Mouse (Mus musculus): ENCODE results near the gene Utp6. TPM values are rescaled to one million over a fixed set of nuclear protein-coding genes. Genes with fewer than 3 reads are reported as not detected.

Gene Utp6
- polyA plus RNA-seq, 1 experiment from 2014 or later, result 50.3 TPM

- Histone ChIP-seq H3K36me3 (peaks cover 93% of the 10 kb centered on the region), H3K9me3 (replicated peaks) (no peaks in the 10 kb centered on the region), H3K27ac (no peak overlapping the region), H3K4me1 (no peaks in the 10 kb centered on the region), H3K27me3 (no peaks in the 10 kb centered on the region), H3K4me2 (no peak overlapping the region), H3K4me3 (replicated peaks) (no peak overlapping the region), H3K9ac (no peak overlapping the region)
- no peak for ATAC-seq (replicated peaks; ENCODE audit: low FRiP score)
- WGBS, result 95% methylated on average over 3 of the region's 3 CpGs
Observed at GRCm38 (mm10) chr11:79947265-79947664, 14.9 kb downstream of the Utp6 start.

- Histone ChIP-seq H3K4me3 (replicated peaks) (no peak overlapping the region), H3K27me3 (no peaks in the 10 kb centered on the region), H3K9ac (no peak overlapping the region), H3K4me2 (no peak overlapping the region), H3K36me3 (peaks cover 95% of the 10 kb centered on the region), H3K9me3 (replicated peaks) (no peaks in the 10 kb centered on the region), H3K27ac (no peak overlapping the region), H3K4me1 (no peaks in the 10 kb centered on the region)
- 84% methylated on average over 7 of the region's 7 CpGs for WGBS
- ATAC-seq (replicated peaks; ENCODE audit: low FRiP score), result no peak
Observed at GRCm38 (mm10) chr11:79943601-79944000, 18.6 kb downstream of the Utp6 start.

- no peak for ATAC-seq (replicated peaks; ENCODE audit: low FRiP score)
- H3K9me3 ChIP-seq (replicated peaks), result no peaks in the 10 kb centered on the region
- 95% methylated on average over 8 of the region's 8 CpGs for WGBS
- H3K27me3 ChIP-seq, result no peaks in the 10 kb centered on the region
- H3K36me3 ChIP-seq, result peaks cover 94% of the 10 kb centered on the region
- no peak overlapping the region for H3K4me3 ChIP-seq (replicated peaks)
- no peak overlapping the region for H3K9ac ChIP-seq
- H3K27ac ChIP-seq, result no peak overlapping the region
- no peak overlapping the region for H3K4me2 ChIP-seq
- no peaks in the 10 kb centered on the region for H3K4me1 ChIP-seq
Observed at GRCm38 (mm10) chr11:79943136-79943535, 19.1 kb downstream of the Utp6 start.

GRCm38 (mm10) chr11:79935766-79936165 is 26.4 kb downstream of the Utp6 start:
- H3K4me2 ChIP-seq, result no peak overlapping the region
- no peaks in the 10 kb centered on the region for H3K4me1 ChIP-seq
- H3K27me3 ChIP-seq, result no peaks in the 10 kb centered on the region
- peaks cover 84% of the 10 kb centered on the region for H3K36me3 ChIP-seq
- WGBS, result 90% methylated on average over 9 of the region's 9 CpGs
- no peak overlapping the region for H3K9ac ChIP-seq
- ATAC-seq (replicated peaks; ENCODE audit: low FRiP score), result no peak
- no peak overlapping the region for H3K27ac ChIP-seq
- H3K4me3 ChIP-seq (replicated peaks), result no peak overlapping the region
- no peaks in the 10 kb centered on the region for H3K9me3 ChIP-seq (replicated peaks)

- WGBS, result 78% methylated on average over 1 of the region's 1 CpGs
Observed at GRCm38 (mm10) chr11:79922766-79923165, 39.4 kb downstream of the Utp6 start.

GRCm38 (mm10) chr11:79922157-79922556 is 40.0 kb downstream of the Utp6 start:
- Histone ChIP-seq H3K9me3 (replicated peaks) (no peaks in the 10 kb centered on the region), H3K27ac (no peak overlapping the region), H3K4me3 (replicated peaks) (no peak overlapping the region), H3K27me3 (no peaks in the 10 kb centered on the region), H3K4me2 (no peak overlapping the region), H3K9ac (no peak overlapping the region), H3K4me1 (peaks cover 14% of the 10 kb centered on the region), H3K36me3 (no peaks in the 10 kb centered on the region)
- WGBS, result 80% methylated on average over 3 of the region's 3 CpGs
- no peak for ATAC-seq (replicated peaks; ENCODE audit: low FRiP score)

More at GRCm38 (mm10) chr11:79922766-79923165, 39.4 kb downstream of the Utp6 start:
- no peak for ATAC-seq (replicated peaks; ENCODE audit: low FRiP score)
- Histone ChIP-seq H3K4me1 (peaks cover 14% of the 10 kb centered on the region), H3K4me2 (no peak overlapping the region), H3K36me3 (no peaks in the 10 kb centered on the region), H3K27me3 (no peaks in the 10 kb centered on the region), H3K27ac (no peak overlapping the region), H3K9me3 (replicated peaks) (no peaks in the 10 kb centered on the region), H3K4me3 (replicated peaks) (no peak overlapping the region), H3K9ac (no peak overlapping the region)

- H3K4me2 ChIP-seq, result peak overlapping the region; percentile 42
- H3K36me3 ChIP-seq, result no peaks in the 10 kb centered on the region
- no peak overlapping the region for H3K4me3 ChIP-seq (replicated peaks)
- no peaks in the 10 kb centered on the region for H3K9me3 ChIP-seq (replicated peaks)
- peaks cover 14% of the 10 kb centered on the region for H3K4me1 ChIP-seq
- H3K27me3 ChIP-seq, result no peaks in the 10 kb centered on the region
- 29% methylated on average over 5 of the region's 5 CpGs for WGBS
- no peak for ATAC-seq (replicated peaks; ENCODE audit: low FRiP score)
- H3K9ac ChIP-seq, result no peak overlapping the region
- peak overlapping the region; percentile 45; the same call in 1 of the 2 replicates for H3K27ac ChIP-seq
Observed at GRCm38 (mm10) chr11:79920505-79921025, 41.6 kb downstream of the Utp6 start.

GRCm38 (mm10) chr11:79919685-79920504 is 42.3 kb downstream of the Utp6 start:
- Histone ChIP-seq H3K36me3 (no peaks in the 10 kb centered on the region), H3K4me3 (replicated peaks) (no peak overlapping the region), H3K9me3 (replicated peaks) (no peaks in the 10 kb centered on the region), H3K4me1 (peaks cover 14% of the 10 kb centered on the region), H3K9ac (no peak overlapping the region), H3K27me3 (no peaks in the 10 kb centered on the region), H3K4me2 (peak overlapping the region; percentile 42), H3K27ac (peak overlapping the region; percentile 45; the same call in 1 of the 2 replicates)
- ATAC-seq (replicated peaks; ENCODE audit: low FRiP score), result no peak; the same call in 1 of the 2 replicates
- WGBS, result 12% methylated on average over 13 of the region's 13 CpGs

- Histone ChIP-seq H3K27me3 (no peaks in the 10 kb centered on the region), H3K36me3 (no peaks in the 10 kb centered on the region), H3K9me3 (replicated peaks) (no peaks in the 10 kb centered on the region), H3K4me2 (no peak overlapping the region), H3K4me3 (replicated peaks) (no peak overlapping the region), H3K4me1 (peaks cover 11% of the 10 kb centered on the region), H3K27ac (no peak overlapping the region), H3K9ac (no peak overlapping the region)
- no peak for ATAC-seq (replicated peaks; ENCODE audit: low FRiP score)
- 77% methylated on average over 9 of the region's 9 CpGs for WGBS
Observed at GRCm38 (mm10) chr11:79915696-79916349, 46.4 kb downstream of the Utp6 start.

GRCm38 (mm10) chr11:79908600-79909483 is 53.3 kb downstream of the Utp6 start:
- Histone ChIP-seq H3K9ac (no peak overlapping the region), H3K36me3 (no peaks in the 10 kb centered on the region), H3K4me1 (peaks cover 6% of the 10 kb centered on the region; the same call in 1 of the 2 replicates), H3K4me3 (replicated peaks) (no peak overlapping the region), H3K27ac (no peak overlapping the region), H3K27me3 (no peaks in the 10 kb centered on the region), H3K4me2 (no peak overlapping the region), H3K9me3 (replicated peaks) (no peaks in the 10 kb centered on the region)
- WGBS, result 71% methylated on average over 14 of the region's 14 CpGs
- no peak for ATAC-seq (replicated peaks; ENCODE audit: low FRiP score)

- ATAC-seq (replicated peaks; ENCODE audit: low FRiP score), result no peak
- Histone ChIP-seq H3K9ac (no peak overlapping the region), H3K36me3 (no peaks in the 10 kb centered on the region), H3K9me3 (replicated peaks) (no peaks in the 10 kb centered on the region), H3K4me3 (replicated peaks) (no peak overlapping the region), H3K4me2 (no peak overlapping the region), H3K27me3 (no peaks in the 10 kb centered on the region), H3K27ac (no peak overlapping the region), H3K4me1 (peaks cover 6% of the 10 kb centered on the region; the same call in 1 of the 2 replicates)
- 37% methylated on average over 9 of the region's 9 CpGs for WGBS
Observed at GRCm38 (mm10) chr11:79906920-79907319, 55.3 kb downstream of the Utp6 start.

Data from kidney, embryonic 15.5 days (tissue).